Mouse (Mus musculus) embryonic fibroblast, embryonic 13.5 days (primary cell): ENCODE results near the gene Shank3.

Experiments used
- CTCF ChIP-seq: IDR thresholded peaks from 2 replicates; pipeline ENCODE4 v1.5.1; 2011; ENCODE audit warnings: mild to moderate bottlenecking, control low read depth, low read length, moderate library complexity, borderline replicate concordance; ENCODE audit not compliant: insufficient read depth
- POLR2A ChIP-seq: IDR thresholded peaks from 2 replicates; pipeline ENCODE4 v1.6.1; 2011; ENCODE audit warnings: low read depth, mild to moderate bottlenecking, control low read depth, low read length, moderate library complexity

GRCm38 (mm10) chr15:89528923-89529322 lies 29.5 kb downstream of the Shank3 start:
- TF ChIP-seq CTCF (no peak), POLR2A (no peak)
